Mouse (Mus musculus) adipose tissue, adult 10 weeks (tissue): ENCODE results near the gene Zfp64. TPM values are rescaled to one million over a fixed set of nuclear protein-coding genes. Genes with fewer than 3 reads are reported as not detected.

Source experiments
- polyA plus RNA-seq: library from polyadenylated mRNA; stranded (reverse); fragments of 350-450 nt; fragmentation: Illumina TruSeq; extraction: RNeasy Lipid Tissue Mini Kit (QIAGEN cat#74804); gene quantifications from one replicate; pipeline ENCODE4 v1.2.3, GENCODE M21; 2014; ENCODE audit warnings: low read depth, low replicate concordance

The Zfp64 gene
- polyA plus RNA-seq: 8.1 TPM

DNA sequence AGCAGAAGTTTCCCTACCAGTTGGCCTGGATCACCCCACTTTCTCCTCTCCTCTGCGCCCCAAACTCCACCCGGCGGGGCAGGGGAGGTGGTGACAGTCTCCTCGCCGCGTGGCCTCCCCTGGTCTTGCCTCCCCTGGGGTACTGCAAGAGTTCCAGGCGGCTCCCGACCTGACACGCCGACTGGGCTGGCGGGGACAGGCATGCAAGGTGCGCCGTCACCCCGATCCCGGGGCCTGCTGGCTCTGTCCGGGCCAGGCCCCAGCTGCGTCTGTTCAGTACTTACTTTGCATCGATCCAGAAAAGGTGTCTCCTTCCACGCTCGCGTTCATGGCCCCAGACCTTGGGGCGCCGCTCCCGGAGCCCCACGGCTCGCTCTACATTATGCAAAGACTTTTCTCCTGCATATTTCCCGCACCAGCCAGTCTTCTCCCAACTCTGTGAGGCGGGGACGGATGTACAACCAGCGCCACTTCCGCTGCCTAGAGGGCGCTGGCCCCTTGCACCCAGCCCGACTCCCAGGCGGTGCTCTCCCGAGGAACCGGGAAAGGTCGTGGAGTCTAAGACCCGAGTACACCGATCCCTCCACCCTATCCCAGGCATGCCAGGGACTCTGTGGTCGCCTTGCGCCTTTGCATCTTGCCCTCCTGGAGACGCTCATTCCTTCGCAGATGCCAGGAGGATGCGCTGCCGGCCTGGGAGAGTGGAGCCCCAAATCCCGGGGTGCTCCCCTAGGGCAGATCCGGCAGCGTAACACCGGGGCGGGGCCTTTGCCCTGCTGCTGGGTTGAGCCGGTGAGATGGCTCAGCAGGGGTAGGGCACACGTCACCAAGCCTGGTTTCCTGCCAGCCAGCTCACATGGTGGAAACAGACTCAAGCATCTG is at the start of gene Zfp64:
Gene Zfp64 (minus strand): TSS at position 753 of the 882 bp plus-strand sequence.

Other genes starting within 250 kb of the Zfp64 start
- gene Atp9a, start 213.2 kb downstream of the Zfp64 start, polyA plus RNA-seq: 89.5 TPM
- not detected for gene Sall4, start 187.6 kb downstream of the Zfp64 start, polyA plus RNA-seq